Mouse (Mus musculus) liver, embryonic 13.5 days (tissue): ENCODE measurements at regions not wholly inside any gene's neighbourhood (a gene's known extent, or its start where the extent isn't known, plus 50 kb on each side); places are given as distances from the start of the nearest gene placed in this dataset.
A peak's percentile ranks its signal among the peaks of the same experiment; 100 is the strongest.

Source experiments
- ATAC-seq: fragments of 200-750 bp; cut with Nextera tagmentation; 2 replicates; pipeline ENCODE4 v1.8.0; 2017; ENCODE audit warnings: low read depth, mild to moderate bottlenecking, moderate number of reproducible peaks, moderate library complexity
- DNase-seq: peaks from one replicate; pipeline ENCODE4 v3.0.0; 2022
- H3K27ac ChIP-seq: fragments of 300-500 bp; sonication (generic); 2 replicates; pipeline ENCODE4 v1.5.1; 2015; ENCODE audit warnings: moderate library complexity, mild to moderate bottlenecking, inconsistent platforms
- H3K27me3 ChIP-seq: fragments of 300-500 bp; sonication (generic); 2 replicates; pipeline ENCODE4 v1.6.1; 2015; ENCODE audit warnings: mild to moderate bottlenecking, inconsistent platforms
- H3K36me3 ChIP-seq: fragments of 300-500 bp; sonication (generic); 2 replicates; pipeline ENCODE4 v1.6.1; 2015; ENCODE audit warnings: mild to moderate bottlenecking, inconsistent platforms
- H3K4me1 ChIP-seq: fragments of 300-500 bp; sonication (generic); replicated peaks from 2 replicates; pipeline ENCODE4 v1.6.1; 2015; ENCODE audit warnings: inconsistent platforms
- H3K4me2 ChIP-seq: fragments of 300-500 bp; sonication (generic); 2 replicates; pipeline ENCODE4 v1.6.1; 2015; ENCODE audit warnings: inconsistent platforms, mild to moderate bottlenecking, moderate library complexity
- H3K4me3 ChIP-seq: fragments of 300-500 bp; sonication (generic); replicated peaks from 2 replicates; pipeline ENCODE4 v1.5.1; 2015; ENCODE audit warnings: mild to moderate bottlenecking, inconsistent platforms
- H3K9ac ChIP-seq: fragments of 300-500 bp; sonication (generic); 2 replicates; pipeline ENCODE4 v1.6.1; 2015; ENCODE audit warnings: mild to moderate bottlenecking, inconsistent platforms
- H3K9me3 ChIP-seq: fragments of 300-500 bp; sonication (generic); replicated peaks from 2 replicates; pipeline ENCODE4 v1.6.1; 2016; ENCODE audit warnings: inconsistent platforms
- WGBS: fragments of 180-500 bp; shearing (Covaris S2); methylation state at CpG from one replicate; pipeline ENCODE4 v1.1.7; 2015; ENCODE audit not compliant: insufficient replicate concordance; 5-methylcytosine and 5-hydroxymethylcytosine counted together

- ATAC-seq = no peak
- WGBS = 61% methylated on average over 3 of the region's 3 CpGs
- no peaks in the 10 kb centered on the region for H3K36me3 ChIP-seq
Measured at GRCm38 (mm10) chr1:154024301-154024700, 124.3 kb upstream of the Teddm2 start.

GRCm38 (mm10) chr1:154027303-154027702 lies 127.3 kb upstream of the Teddm2 start:
- no peak overlapping the region for H3K27ac ChIP-seq
- ATAC-seq (peak; percentile 27; the same call in 1 of the 2 replicates), DNase-seq (no peak)
- H3K4me1 ChIP-seq = peaks cover 20% of the 10 kb centered on the region
- whole genome bisulfite sequencing = 59% methylated on average over 4 of the region's 4 CpGs
- no peak overlapping the region for H3K4me2 ChIP-seq
- no peaks in the 10 kb centered on the region for H3K27me3 ChIP-seq
- H3K4me3 ChIP-seq = no peak overlapping the region
- no peaks in the 10 kb centered on the region for H3K9me3 ChIP-seq
- H3K36me3 ChIP-seq = no peaks in the 10 kb centered on the region
- H3K9ac ChIP-seq = no peak overlapping the region

More at GRCm38 (mm10) chr1:154024301-154024700, 124.3 kb upstream of the Teddm2 start:
- H3K4me3 ChIP-seq = no peak overlapping the region
- no peak overlapping the region for H3K4me2 ChIP-seq
- H3K9ac ChIP-seq = no peak overlapping the region
- H3K4me1 ChIP-seq = peaks cover 15% of the 10 kb centered on the region
- H3K27ac ChIP-seq = no peak overlapping the region
- H3K27me3 ChIP-seq = no peaks in the 10 kb centered on the region
- no peaks in the 10 kb centered on the region for H3K9me3 ChIP-seq
- DNase-seq = no peak

- WGBS = 22% methylated on average over 3 of the region's 3 CpGs
- no peak for ATAC-seq
- H3K36me3 ChIP-seq = no peaks in the 10 kb centered on the region
- no peaks in the 10 kb centered on the region for H3K27me3 ChIP-seq
- H3K27ac ChIP-seq = no peak overlapping the region
- no peak overlapping the region for H3K4me2 ChIP-seq
- no peak overlapping the region for H3K4me3 ChIP-seq
- H3K9me3 ChIP-seq = no peaks in the 10 kb centered on the region
- H3K9ac ChIP-seq = no peak overlapping the region
- no peak for DNase-seq
- H3K4me1 ChIP-seq = peaks cover 44% of the 10 kb centered on the region
Measured at GRCm38 (mm10) chr1:154029826-154030225, 129.8 kb upstream of the Teddm2 start.

DNA sequence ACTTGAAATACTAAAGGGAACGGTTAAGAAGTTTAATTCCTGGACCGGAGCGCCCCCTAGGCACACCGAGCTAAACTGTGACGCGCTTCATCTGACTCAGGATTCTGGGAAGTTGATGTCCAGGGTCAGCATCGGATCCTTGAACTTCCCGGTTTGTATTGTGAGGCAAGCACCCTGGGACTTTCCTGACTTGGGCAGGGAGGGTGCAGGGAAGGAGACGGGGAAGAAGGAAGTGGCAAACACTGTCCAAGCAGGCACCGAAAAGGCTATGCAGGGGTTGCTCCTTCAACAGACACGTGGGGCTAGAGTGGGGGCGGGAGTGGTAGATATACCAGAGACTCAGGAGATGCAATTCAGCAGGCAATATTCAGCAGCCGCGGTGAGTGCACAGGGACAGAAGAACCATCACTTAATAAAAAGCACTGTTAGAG lies 132.7 kb upstream of the Teddm2 start:
- WGBS = 6% methylated on average over 14 of the region's 14 CpGs
- H3K4me1 ChIP-seq = peaks cover 61% of the 10 kb centered on the region
- H3K27me3 ChIP-seq = no peaks in the 10 kb centered on the region
- H3K36me3 ChIP-seq = no peaks in the 10 kb centered on the region
- H3K9me3 ChIP-seq = no peaks in the 10 kb centered on the region
- H3K27ac ChIP-seq = peak overlapping the region; percentile 84
- peak overlapping the region; percentile 32 for H3K4me3 ChIP-seq
- ATAC-seq (peak; percentile 6; the same call in 1 of the 2 replicates), DNase-seq (peak; percentile 71)
- H3K9ac ChIP-seq = peak overlapping the region; percentile 56
- H3K4me2 ChIP-seq = peak overlapping the region; percentile 59

DNA sequence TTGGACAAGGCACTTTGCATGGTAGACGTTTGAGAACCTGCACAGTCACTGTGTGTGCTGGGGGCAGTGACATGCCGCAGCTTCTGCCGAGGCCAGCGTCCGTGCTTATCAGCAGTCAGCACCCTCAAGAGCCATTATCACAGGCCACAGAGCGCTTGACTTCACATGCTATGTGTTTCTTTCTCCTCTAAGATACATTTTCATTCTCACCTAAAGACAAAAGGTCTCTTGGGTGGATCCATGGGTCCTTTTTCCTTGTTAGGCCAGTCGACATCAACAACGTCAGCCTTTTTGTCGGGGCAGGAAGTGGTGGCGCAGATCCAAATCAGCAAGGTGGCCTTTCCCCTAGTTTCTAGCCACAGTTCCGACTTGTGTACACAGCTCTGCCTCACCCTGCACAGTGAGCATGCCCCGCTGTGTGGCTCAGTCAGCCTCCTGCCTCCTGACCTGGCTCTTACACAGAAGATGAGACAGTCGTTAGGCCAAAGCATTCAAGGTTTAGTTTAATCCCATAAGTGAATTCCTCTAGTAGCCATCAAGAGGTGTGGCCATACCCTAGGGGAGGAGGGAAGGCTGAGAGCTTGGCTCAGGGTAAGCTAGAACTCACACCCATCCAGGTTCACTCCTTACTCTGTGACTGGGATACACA lies 134.1 kb upstream of the Teddm2 start:
- 3% methylated on average over 13 of the region's 13 CpGs for WGBS
- Histone ChIP-seq H3K36me3 (no peaks in the 10 kb centered on the region), H3K9me3 (no peaks in the 10 kb centered on the region), H3K4me2 (peak overlapping the region; percentile 55), H3K4me3 (0 out of 2 replicates have a peak overlapping the region, but pooled peaks have one; percentile 14), H3K4me1 (peaks cover 66% of the 10 kb centered on the region), H3K27ac (peak overlapping the region; percentile 97), H3K9ac (peak overlapping the region; percentile 56), H3K27me3 (no peaks in the 10 kb centered on the region)
- peak; percentile 88 for DNase-seq
- ATAC-seq = peak; percentile 96

GRCm38 (mm10) chr1:154036729-154037270 lies 136.8 kb upstream of the Teddm2 start:
- Histone ChIP-seq H3K27me3 (no peaks in the 10 kb centered on the region), H3K4me3 (no peak overlapping the region), H3K9ac (no peak overlapping the region), H3K36me3 (no peaks in the 10 kb centered on the region), H3K4me2 (no peak overlapping the region), H3K27ac (peak overlapping the region; percentile 70), H3K4me1 (peaks cover 58% of the 10 kb centered on the region), H3K9me3 (no peaks in the 10 kb centered on the region)
- WGBS = 52% methylated on average over 4 of the region's 4 CpGs
- no peak for DNase-seq
- no peak for ATAC-seq

- DNase-seq = no peak
- no peaks in the 10 kb centered on the region for H3K27me3 ChIP-seq
- ATAC-seq = no peak
- H3K36me3 ChIP-seq = no peaks in the 10 kb centered on the region
- H3K9me3 ChIP-seq = no peaks in the 10 kb centered on the region
- H3K9ac ChIP-seq = no peak overlapping the region
- H3K4me1 ChIP-seq = peaks cover 48% of the 10 kb centered on the region
- H3K4me2 ChIP-seq = no peak overlapping the region
- H3K4me3 ChIP-seq = no peak overlapping the region
- WGBS = 62% methylated on average over 2 of the region's 2 CpGs
- H3K27ac ChIP-seq = no peak overlapping the region
Measured at GRCm38 (mm10) chr1:154038241-154038640, 138.2 kb upstream of the Teddm2 start.

DNA sequence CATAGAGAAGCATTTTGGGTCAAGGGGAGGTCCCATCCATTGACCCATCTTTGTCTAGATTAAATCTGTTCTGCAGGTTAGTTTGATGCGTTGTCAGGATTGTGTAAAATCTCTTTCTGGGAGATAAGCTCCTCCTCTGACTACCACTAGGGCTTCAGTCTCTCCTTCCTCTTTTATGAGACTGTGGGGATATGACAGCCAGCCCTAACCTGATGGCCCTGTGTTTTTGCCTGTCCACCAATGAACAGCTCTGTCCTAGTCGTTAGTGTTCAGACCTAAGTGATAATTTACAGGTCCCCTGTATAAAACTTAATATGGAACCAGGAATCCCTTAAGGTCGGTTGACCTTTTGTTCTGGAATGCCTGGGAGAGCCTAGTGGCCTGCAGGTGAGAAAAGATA lies 140.9 kb upstream of the Teddm2 start:
- DNase-seq (no peak), ATAC-seq (no peak)
- H3K9me3 ChIP-seq = no peaks in the 10 kb centered on the region
- H3K4me3 ChIP-seq = no peak overlapping the region
- H3K36me3 ChIP-seq = no peaks in the 10 kb centered on the region
- H3K27ac ChIP-seq = no peak overlapping the region
- no peaks in the 10 kb centered on the region for H3K27me3 ChIP-seq
- H3K4me1 ChIP-seq = peaks cover 21% of the 10 kb centered on the region
- H3K9ac ChIP-seq = no peak overlapping the region
- 37% methylated on average over 3 of the region's 3 CpGs for WGBS
- H3K4me2 ChIP-seq = no peak overlapping the region

GRCm38 (mm10) chr1:154042956-154043355 lies 142.9 kb upstream of the Teddm2 start:
- no peak overlapping the region for H3K4me3 ChIP-seq
- no peak overlapping the region for H3K27ac ChIP-seq
- no peak for DNase-seq
- 35% methylated on average over 2 of the region's 2 CpGs for WGBS
- no peak overlapping the region for H3K4me2 ChIP-seq
- peak; percentile 71 for ATAC-seq
- H3K36me3 ChIP-seq = no peaks in the 10 kb centered on the region
- H3K9me3 ChIP-seq = no peaks in the 10 kb centered on the region
- peaks cover 5% of the 10 kb centered on the region for H3K4me1 ChIP-seq
- H3K9ac ChIP-seq = no peak overlapping the region
- H3K27me3 ChIP-seq = no peaks in the 10 kb centered on the region

DNA sequence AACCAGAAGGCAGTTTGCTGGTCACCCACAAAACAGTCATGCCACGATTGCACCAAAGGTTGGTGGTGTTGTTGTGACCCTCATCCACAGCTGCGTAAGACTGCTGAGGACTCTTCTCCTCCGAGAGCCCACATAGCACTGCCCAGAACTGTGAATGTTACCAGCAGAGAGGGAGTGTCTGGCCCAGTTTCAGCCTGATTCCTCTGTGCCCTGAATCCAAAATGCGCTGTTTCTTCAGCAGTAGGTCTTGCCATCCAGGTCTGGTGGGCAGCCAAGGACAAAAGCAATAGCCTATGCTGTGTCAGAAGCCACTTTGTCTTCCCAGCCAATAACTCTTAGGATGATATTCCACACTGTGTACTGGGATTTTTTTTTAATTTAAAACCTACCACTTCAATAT lies 144.7 kb upstream of the Teddm2 start:
- 67% methylated on average over 4 of the region's 4 CpGs for WGBS
- ATAC-seq = no peak
- DNase-seq = no peak

DNA sequence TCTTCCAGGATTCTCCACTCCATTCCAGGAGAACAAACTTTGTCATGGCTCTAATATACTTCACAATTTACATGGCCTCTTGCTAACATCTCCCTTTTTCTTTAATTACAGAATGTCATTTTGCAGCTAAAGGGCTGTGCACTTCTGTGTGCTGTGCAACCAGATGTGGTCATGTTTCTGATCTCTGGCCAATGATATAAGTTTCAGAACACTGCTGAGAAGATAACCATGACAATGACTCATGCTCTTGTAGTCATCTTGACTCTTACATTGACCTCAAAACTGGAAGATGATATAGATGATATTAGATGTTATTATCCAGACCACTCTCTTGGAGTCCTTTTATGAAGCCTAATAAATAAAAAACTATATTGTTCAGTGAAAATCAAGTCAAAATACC lies 145.9 kb upstream of the Teddm2 start:
- no peak overlapping the region for H3K4me3 ChIP-seq

More for the DNA sequence above, 144.7 kb upstream of the Teddm2 start:
- Histone ChIP-seq H3K4me3 (no peak overlapping the region), H3K36me3 (no peaks in the 10 kb centered on the region), H3K4me1 (no peaks in the 10 kb centered on the region), H3K9ac (no peak overlapping the region), H3K4me2 (no peak overlapping the region), H3K9me3 (no peaks in the 10 kb centered on the region), H3K27me3 (no peaks in the 10 kb centered on the region), H3K27ac (no peak overlapping the region)

DNA sequence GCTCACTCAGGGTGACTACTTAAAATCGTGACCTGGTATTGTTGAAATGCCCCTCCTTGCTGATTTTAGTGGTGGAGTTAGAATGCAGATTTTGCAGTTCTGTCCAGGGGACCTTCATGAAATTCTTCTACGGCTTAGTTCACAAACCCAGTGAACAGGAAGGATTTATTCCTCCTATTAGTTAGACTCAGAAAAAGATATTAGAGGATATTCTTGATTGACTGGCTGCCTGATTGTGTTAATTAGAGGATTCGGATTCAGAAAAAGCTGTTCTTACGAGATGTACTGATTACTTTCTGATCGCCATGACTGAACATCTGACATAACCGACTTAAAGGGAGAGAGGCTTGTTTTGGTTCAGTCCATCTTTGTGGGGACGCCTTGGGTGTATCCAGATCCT lies 147.3 kb upstream of the Zfp648 start:
- no peak overlapping the region for H3K4me2 ChIP-seq
- ATAC-seq (no peak), DNase-seq (no peak)
- no peak overlapping the region for H3K9ac ChIP-seq
- H3K4me3 ChIP-seq = no peak overlapping the region
- WGBS = 73% methylated on average over 7 of the region's 7 CpGs
- no peaks in the 10 kb centered on the region for H3K4me1 ChIP-seq
- no peaks in the 10 kb centered on the region for H3K9me3 ChIP-seq
- no peaks in the 10 kb centered on the region for H3K27me3 ChIP-seq
- no peaks in the 10 kb centered on the region for H3K36me3 ChIP-seq
- H3K27ac ChIP-seq = no peak overlapping the region

More for the DNA sequence above, 145.9 kb upstream of the Teddm2 start:
- Histone ChIP-seq H3K27me3 (no peaks in the 10 kb centered on the region), H3K36me3 (no peaks in the 10 kb centered on the region), H3K9ac (no peak overlapping the region), H3K4me1 (no peaks in the 10 kb centered on the region), H3K27ac (no peak overlapping the region), H3K4me2 (no peak overlapping the region), H3K9me3 (no peaks in the 10 kb centered on the region)
- DNase-seq = no peak
- ATAC-seq = no peak
